Mouse (Mus musculus) forebrain, embryonic 11.5 days (tissue): ENCODE results near the gene Cabin1. TPM values are rescaled to one million over a fixed set of nuclear protein-coding genes. Genes with fewer than 3 reads are reported as not detected.

ENCODE experiments used
- ATAC-seq: fragments of 200-750 bp; cut with Nextera tagmentation; replicated peaks from 2 replicates; pipeline ENCODE4 v1.8.0; 2017; ENCODE audit warnings: moderate TSS enrichment; ENCODE audit not compliant: low FRiP score
- DNase-seq: peaks from one replicate; pipeline ENCODE4 v3.0.0-alpha.2; 2017; ENCODE audit warnings: low spot score
- H3K27ac ChIP-seq: fragments of 300-500 bp; sonication (generic); 2 replicates; pipeline ENCODE4 v1.5.1; 2014; ENCODE audit warnings: low read depth, low read length
- H3K27me3 ChIP-seq: fragments of 300-500 bp; sonication (generic); 2 replicates; pipeline ENCODE4 v1.6.1; 2014; ENCODE audit warnings: mild to moderate bottlenecking, low read length, mixed read lengths; ENCODE audit not compliant: control insufficient read depth, insufficient read depth
- H3K36me3 ChIP-seq: fragments of 300-500 bp; sonication (generic); 2 replicates; pipeline ENCODE4 v1.6.1; 2014; ENCODE audit warnings: mild to moderate bottlenecking, low read length, moderate library complexity, mixed read lengths; ENCODE audit not compliant: control insufficient read depth, insufficient read depth
- H3K4me1 ChIP-seq: fragments of 300-500 bp; sonication (generic); replicated peaks from 2 replicates; pipeline ENCODE4 v1.6.1; 2014; ENCODE audit warnings: low read length, mixed read lengths; ENCODE audit not compliant: control insufficient read depth, insufficient read depth
- H3K4me2 ChIP-seq: fragments of 300-500 bp; sonication (generic); 2 replicates; pipeline ENCODE4 v1.6.1; 2014; ENCODE audit warnings: low read depth, mild to moderate bottlenecking, low read length, moderate library complexity, mixed read lengths; ENCODE audit not compliant: severe bottlenecking
- H3K4me3 ChIP-seq: fragments of 300-500 bp; sonication (generic); 2 replicates; pipeline ENCODE4 v1.5.1; 2014; ENCODE audit warnings: low read depth, low read length
- H3K9ac ChIP-seq: fragments of 300-500 bp; sonication (generic); 2 replicates; pipeline ENCODE4 v1.6.1; 2014; ENCODE audit warnings: low read length
- H3K9me3 ChIP-seq: fragments of 300-500 bp; sonication (generic); 2 replicates; pipeline ENCODE4 v1.6.1; 2016; ENCODE audit warnings: low read length, mixed read lengths; ENCODE audit not compliant: control insufficient read depth
- WGBS: fragments of 180-500 bp; shearing (Covaris S2); extraction: QIAGEN DNeasy Blood & Tissue Kit; methylation state at CpG from one replicate; pipeline ENCODE4 v1.1.7; 2014; 5-methylcytosine and 5-hydroxymethylcytosine counted together
- polyA plus RNA-seq: library from polyadenylated mRNA; unstranded; fragments of >200 nt; fragmentation: Nextera tagmentation; extraction: Ambion mirVana; gene quantifications from 2 replicates; pipeline ENCODE4 v1.2.1, GENCODE M21; 2014

Gene Cabin1
- polyA plus RNA-seq, 1 experiment from 2014 or later = 49.1 TPM

DNA sequence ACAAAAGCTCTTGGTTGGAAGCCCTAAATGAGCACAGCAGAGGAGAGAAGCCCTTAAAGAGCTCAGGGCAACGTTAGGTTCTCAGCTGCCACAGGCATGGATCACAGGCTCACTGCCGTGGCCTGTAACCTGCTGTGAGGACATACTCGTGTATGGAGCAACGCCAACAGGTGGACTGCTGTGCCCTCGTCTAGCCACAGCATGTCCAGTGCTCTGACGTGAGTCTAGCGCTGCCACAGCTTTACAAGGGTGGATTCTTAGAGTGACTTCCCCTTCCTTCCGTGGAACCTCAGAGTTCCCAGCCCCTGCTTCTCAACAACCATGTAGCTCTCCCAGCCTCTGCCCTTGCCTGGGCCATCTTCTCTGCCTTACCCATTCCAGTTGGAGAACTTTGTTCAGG is 88.5 kb downstream of the Cabin1 start:
- WGBS = 70% methylated on average over 8 of the region's 8 CpGs
- no peak for DNase-seq
- H3K36me3 ChIP-seq = no peaks in the 10 kb centered on the region
- H3K4me2 ChIP-seq = no peak overlapping the region
- H3K9ac ChIP-seq = no peak overlapping the region
- no peaks in the 10 kb centered on the region for H3K27me3 ChIP-seq
- no peak overlapping the region for H3K4me3 ChIP-seq
- H3K27ac ChIP-seq = no peak overlapping the region
- no peaks in the 10 kb centered on the region for H3K4me1 ChIP-seq
- no peak for ATAC-seq
- no peaks in the 10 kb centered on the region for H3K9me3 ChIP-seq

DNA sequence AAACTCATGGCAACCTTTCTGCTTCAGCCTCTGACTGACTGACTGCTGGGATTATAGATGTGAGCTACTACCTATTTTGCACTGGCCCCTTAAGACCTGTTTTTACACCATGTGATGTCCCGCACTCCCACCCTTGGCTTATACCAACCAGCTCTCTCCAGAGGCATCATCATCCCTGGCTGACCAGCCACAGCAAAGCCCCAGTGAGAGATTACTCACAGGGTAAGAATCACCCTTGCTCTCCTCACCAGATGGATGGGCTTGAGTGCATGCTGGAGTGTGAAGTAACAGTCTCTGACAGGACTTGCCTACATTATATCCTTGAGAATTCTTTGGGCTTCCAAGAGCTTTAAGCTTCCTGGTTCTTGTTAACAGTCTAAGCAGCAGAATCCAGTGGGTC is 94.2 kb downstream of the Cabin1 start:
- Histone ChIP-seq H3K27me3 (no peaks in the 10 kb centered on the region), H3K4me3 (no peak overlapping the region), H3K9ac (no peak overlapping the region), H3K27ac (no peak overlapping the region), H3K36me3 (no peaks in the 10 kb centered on the region), H3K4me2 (no peak overlapping the region), H3K4me1 (peaks cover 12% of the 10 kb centered on the region), H3K9me3 (no peaks in the 10 kb centered on the region)
- DNase-seq (no peak), ATAC-seq (no peak)
- 97% methylated on average over 1 of the region's 1 CpGs for WGBS

DNA sequence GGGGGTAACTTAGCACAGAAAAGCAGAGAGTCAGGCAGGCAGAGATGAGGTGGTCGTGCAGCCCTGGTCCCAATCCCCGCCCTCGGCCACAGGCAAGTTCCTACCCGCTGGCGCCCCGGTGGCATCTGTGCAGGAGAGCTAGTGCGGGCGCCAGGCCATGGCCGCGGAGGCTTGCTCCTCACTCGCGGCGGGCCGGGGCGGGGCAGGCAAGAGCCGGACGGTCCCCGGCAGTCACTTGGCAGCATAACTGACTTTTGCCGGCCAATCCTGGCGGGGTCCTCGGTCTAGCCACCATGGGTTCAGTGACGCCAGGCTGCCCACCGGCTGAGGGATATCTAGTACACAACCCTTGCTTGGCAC is 96.2 kb downstream of the Cabin1 start:
- peak overlapping the region; percentile 100 for H3K4me2 ChIP-seq
- H3K27me3 ChIP-seq = no peaks in the 10 kb centered on the region
- no peaks in the 10 kb centered on the region for H3K36me3 ChIP-seq
- peak overlapping the region; percentile 50 for H3K4me3 ChIP-seq
- peak overlapping the region; percentile 67 for H3K9ac ChIP-seq
- peaks cover 12% of the 10 kb centered on the region for H3K4me1 ChIP-seq
- peak; percentile 70 for DNase-seq
- ATAC-seq = peak; percentile 57
- no peak overlapping the region for H3K27ac ChIP-seq
- H3K9me3 ChIP-seq = no peaks in the 10 kb centered on the region
- WGBS = under 1% methylated on average over 23 of the region's 23 CpGs

- ATAC-seq (peak; percentile 72), DNase-seq (peak; percentile 76)
- Histone ChIP-seq H3K36me3 (no peaks in the 10 kb centered on the region), H3K27me3 (no peaks in the 10 kb centered on the region), H3K4me3 (peak overlapping the region; percentile 50), H3K9me3 (no peaks in the 10 kb centered on the region), H3K4me2 (peak overlapping the region; percentile 100), H3K27ac (no peak overlapping the region), H3K4me1 (peaks cover 12% of the 10 kb centered on the region), H3K9ac (peak overlapping the region; percentile 67)
- WGBS = under 1% methylated on average over 63 of the region's 63 CpGs
Measured at GRCm38 (mm10) chr10:75667115-75667910, 96.8 kb downstream of the Cabin1 start.

GRCm38 (mm10) chr10:75666451-75667030 is 97.6 kb downstream of the Cabin1 start:
- DNase-seq (no peak), ATAC-seq (0 out of 2 replicates have a peak, but pooled peaks have one; percentile 28)
- 37% methylated on average over 4 of the region's 4 CpGs for WGBS

GRCm38 (mm10) chr10:75664673-75665270 is 99.4 kb downstream of the Cabin1 start:
- H3K4me2 ChIP-seq = no peak overlapping the region
- H3K9ac ChIP-seq = no peak overlapping the region
- H3K27ac ChIP-seq = no peak overlapping the region
- H3K36me3 ChIP-seq = no peaks in the 10 kb centered on the region
- WGBS = 86% methylated on average over 6 of the region's 6 CpGs
- no peak overlapping the region for H3K4me3 ChIP-seq
- DNase-seq = no peak
- no peaks in the 10 kb centered on the region for H3K27me3 ChIP-seq
- ATAC-seq = no peak
- no peaks in the 10 kb centered on the region for H3K9me3 ChIP-seq
- peaks cover 12% of the 10 kb centered on the region for H3K4me1 ChIP-seq

More at GRCm38 (mm10) chr10:75666451-75667030, 97.6 kb downstream of the Cabin1 start:
- peaks cover 12% of the 10 kb centered on the region for H3K4me1 ChIP-seq
- H3K4me2 ChIP-seq = peak overlapping the region; percentile 100
- H3K36me3 ChIP-seq = no peaks in the 10 kb centered on the region
- no peak overlapping the region for H3K27ac ChIP-seq
- peak overlapping the region; percentile 50; the same call in 1 of the 2 replicates for H3K4me3 ChIP-seq
- no peaks in the 10 kb centered on the region for H3K27me3 ChIP-seq
- peak overlapping the region; percentile 67; the same call in 1 of the 2 replicates for H3K9ac ChIP-seq
- no peaks in the 10 kb centered on the region for H3K9me3 ChIP-seq

DNA sequence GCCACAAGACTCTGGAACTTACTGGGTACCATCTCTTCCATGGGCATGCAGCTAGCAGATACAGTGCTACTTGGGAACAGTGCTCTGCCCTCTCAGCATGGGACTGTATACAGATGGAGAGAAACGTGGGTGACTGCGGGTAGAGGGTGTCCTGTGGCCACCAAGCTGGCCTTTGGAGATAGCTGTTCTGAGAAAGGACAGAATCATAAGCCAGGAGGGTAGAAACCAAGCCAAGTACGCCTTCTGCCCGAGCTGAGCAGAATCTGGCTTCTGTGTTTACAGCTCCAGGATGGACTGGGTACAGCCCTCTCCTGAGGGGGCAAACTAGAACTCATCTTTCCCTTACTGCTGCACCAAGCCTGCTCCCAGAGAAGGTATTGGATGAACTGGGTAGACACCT is 101.6 kb downstream of the Cabin1 start:
- DNase-seq (no peak), ATAC-seq (no peak)
- Histone ChIP-seq H3K27ac (no peak overlapping the region), H3K27me3 (no peaks in the 10 kb centered on the region), H3K9ac (no peak overlapping the region), H3K36me3 (peaks cover 1% of the 10 kb centered on the region; the same call in 1 of the 2 replicates), H3K4me1 (peaks cover 9% of the 10 kb centered on the region), H3K4me2 (no peak overlapping the region), H3K4me3 (no peak overlapping the region), H3K9me3 (no peaks in the 10 kb centered on the region)
- 87% methylated on average over 4 of the region's 4 CpGs for WGBS

- Histone ChIP-seq H3K9ac (no peak overlapping the region), H3K4me3 (no peak overlapping the region), H3K36me3 (peaks cover 4% of the 10 kb centered on the region; the same call in 1 of the 2 replicates), H3K27ac (no peak overlapping the region), H3K4me2 (no peak overlapping the region), H3K4me1 (peaks cover 7% of the 10 kb centered on the region), H3K27me3 (no peaks in the 10 kb centered on the region), H3K9me3 (no peaks in the 10 kb centered on the region)
- DNase-seq (no peak), ATAC-seq (no peak)
- 88% methylated on average over 3 of the region's 3 CpGs for WGBS
Measured at GRCm38 (mm10) chr10:75661876-75662275, 102.3 kb downstream of the Cabin1 start.
